Mouse (Mus musculus): ENCODE measurements around the gene Nos1ap.

Gene Nos1ap

GRCm38 (mm10) chr1:170586715-170587114 is 2.9 kb downstream of the Nos1ap start:
- DNase-seq, result no peak

DNA sequence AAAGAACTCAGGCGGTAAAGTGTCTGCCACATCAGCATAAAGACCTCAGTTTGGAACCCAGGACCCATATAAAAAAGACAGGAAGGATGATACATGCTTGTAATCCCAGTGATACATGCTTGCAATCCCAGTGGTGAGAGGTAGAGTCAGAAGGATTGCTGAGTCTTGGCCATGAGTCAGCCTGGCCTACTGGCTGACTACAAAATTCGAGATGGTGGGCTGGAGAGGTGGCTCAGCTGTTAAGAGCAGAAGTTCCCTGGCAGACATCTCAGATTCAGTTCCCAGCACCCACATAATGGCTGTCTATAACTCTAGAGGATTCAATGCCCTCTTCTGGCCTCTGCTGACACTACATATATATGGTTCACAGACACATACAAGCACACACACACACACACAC is 5.7 kb downstream of the Nos1ap start:
- no peak for DNase-seq

DNA sequence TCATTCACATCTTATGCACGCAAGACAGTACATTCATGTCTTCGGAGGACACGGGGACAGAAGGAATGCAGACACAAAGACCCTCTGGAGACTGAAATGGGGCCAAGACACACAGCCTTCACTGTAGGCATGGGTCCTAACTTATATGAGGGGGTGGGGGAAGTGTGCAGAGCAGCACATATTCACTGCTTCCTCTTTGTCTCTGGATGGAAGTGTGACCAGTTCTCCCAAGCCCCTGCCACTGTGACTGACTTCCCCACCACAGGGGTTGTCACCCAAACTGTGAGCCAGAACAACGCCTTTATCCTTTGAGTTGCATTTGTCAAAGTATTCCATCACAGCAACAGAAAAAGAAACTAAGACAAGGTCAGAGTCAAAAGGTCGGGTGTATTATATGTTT is 7.3 kb downstream of the Nos1ap start:
- no peak for DNase-seq

DNA sequence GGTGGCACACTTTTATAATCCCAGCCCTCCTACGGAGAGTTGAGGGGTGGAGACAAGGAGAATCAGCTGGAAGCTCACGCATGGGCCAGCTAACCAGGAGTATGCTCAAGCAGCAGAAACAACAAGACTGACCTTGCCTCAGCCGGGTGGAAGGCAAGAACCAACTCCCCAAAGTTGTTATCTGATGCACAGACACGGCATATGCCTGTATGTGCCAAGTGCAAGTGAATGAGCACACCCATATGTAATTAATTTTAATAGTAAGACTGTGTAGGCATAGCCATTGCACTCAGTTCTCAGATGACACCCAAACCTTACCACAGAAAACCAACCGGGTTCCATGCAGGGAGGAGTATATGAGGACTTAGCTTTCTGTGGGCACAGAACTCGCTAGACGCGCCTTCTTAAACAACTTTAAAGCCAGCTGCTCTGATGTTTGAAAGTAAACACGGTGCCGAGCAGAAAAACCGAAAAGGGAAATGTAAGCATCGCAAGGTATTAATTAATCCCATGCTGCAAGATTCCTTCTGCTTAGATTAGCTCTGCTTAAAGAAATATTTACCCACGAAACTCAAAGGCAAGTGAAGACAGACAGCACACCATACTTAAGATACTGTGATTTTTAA is 9.1 kb downstream of the Nos1ap start:
- peak; percentile 24 for DNase-seq

GRCm38 (mm10) chr1:170579476-170579875 is 10.2 kb downstream of the Nos1ap start:
- DNase-seq, result peak; percentile 41

GRCm38 (mm10) chr1:170579063-170579462 is 10.6 kb downstream of the Nos1ap start:
- no peak for DNase-seq

DNA sequence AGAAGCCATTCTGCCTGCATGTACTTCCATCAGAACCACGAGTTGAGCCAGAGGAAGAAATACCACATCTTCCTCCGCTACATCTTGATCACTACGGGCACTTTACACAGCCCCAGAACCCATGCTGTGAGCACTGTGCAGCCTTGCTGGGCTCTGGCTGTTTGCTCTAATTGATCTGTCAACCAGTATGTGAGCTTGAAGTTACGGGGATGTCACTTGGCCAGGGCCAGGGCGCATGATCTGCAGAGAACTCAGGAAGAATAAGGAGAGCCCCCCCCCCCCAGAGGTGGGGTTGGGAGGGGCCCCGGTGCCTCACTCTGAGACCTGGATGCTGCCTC is 13.0 kb downstream of the Nos1ap start:
- no peak for DNase-seq

DNA sequence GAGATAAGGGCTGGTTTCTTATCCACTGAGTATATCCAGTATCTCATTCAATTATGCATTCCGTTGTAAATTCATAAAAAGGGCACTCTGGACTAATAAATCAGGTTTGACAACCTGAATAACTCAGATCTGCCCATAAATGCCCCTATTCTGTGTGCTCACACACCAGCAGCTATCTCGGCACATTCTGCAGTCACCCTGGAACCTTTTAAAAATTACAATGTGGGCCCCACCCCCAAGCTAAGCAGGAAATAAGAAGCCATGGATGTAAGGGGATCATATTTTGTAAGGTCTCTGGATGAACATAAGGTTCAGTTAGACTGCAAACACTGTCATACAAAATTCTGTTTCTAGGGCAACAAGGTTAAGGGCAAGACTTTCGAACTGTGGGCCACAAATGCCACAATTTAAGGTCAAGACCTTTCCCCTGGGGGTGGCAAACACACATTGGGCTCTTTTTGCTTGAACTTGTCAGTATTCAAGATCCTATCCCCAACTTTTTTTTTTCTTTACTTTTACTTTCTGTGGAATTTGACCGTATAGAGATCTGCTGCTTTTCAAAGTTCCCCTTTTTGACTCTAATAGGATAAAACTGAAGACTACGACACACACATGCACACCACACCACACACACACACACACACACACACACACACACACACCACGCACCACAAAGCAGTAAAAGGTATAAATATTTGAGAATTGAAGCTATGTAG is 13.5 kb downstream of the Nos1ap start:
- no peak for DNase-seq

DNA sequence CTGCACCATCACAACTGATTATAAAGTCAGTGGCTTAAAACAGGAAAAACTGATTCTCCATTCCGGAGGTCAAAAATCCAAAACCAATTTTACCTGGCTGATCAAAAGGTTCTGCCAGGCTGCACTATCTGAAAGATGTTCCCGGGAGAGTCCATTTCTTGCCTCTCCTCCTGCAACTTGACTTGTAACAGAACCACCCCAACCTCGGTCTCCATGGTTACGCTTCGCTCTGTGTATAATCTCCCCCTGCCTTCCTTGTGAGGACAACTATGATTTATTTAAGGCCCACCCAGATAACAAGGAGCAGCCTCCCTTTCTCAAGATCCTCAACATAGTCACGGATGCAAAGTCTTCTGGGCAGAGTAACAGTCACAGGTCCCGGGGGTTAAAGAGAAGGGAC is 16.5 kb downstream of the Nos1ap start:
- no peak for DNase-seq

DNA sequence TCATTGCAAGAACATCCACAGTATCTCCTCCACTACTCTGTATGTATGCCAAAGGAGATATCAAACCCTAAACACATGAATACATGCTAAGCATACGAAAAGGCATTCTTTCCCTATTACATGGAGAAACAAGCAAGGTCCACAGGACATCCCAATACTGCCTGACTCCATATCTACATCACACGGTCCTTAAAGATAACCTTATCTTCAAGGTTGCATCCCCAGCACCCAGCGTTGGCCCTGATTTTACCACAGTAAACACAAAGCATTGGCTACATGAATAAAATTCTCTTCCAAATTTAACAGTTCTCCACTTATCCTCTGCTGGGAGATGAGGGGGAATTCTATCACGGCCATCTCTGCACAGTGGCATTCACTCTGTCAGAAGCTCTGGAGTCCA is 22.7 kb downstream of the Nos1ap start:
- no peak for DNase-seq

DNA sequence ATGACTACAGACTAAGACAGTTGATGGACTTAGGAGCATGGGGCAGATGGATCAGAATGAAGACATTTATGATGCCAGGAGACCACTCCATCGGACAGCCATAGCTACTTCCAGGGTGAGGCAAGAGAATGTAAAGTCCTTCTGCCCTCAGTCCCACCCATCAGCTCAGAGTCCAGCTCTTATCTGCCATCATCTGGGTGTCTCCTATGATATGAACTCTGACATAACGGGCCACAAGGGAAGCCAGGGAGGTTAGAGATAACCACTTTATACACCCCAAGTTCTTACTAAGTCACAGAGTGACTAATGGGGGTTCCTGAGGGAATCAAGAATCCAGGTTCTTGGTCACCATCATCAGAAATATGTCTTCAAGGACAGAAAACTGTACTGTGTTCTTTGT is 23.1 kb downstream of the Nos1ap start:
- DNase-seq, result no peak

DNA sequence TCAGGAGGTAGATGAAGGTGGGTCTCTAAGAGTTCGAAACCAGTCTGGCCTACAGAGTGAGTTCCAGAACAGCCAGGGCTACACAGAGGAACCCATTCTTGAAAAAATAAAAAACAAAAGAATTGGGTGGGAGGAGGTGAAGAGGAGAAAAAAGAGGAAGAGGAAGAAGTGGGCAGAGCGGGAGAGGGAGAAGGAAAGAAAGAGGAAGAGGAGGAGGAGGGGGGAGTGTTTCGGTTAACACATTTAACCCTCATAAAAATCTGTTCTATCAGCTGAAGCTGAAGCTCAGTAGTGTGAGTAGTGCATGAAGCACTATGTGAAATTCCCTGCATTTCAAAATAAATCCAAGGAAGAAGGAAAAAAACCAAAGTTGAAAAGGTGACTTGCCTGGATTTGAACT is 24.7 kb downstream of the Nos1ap start:
- no peak for DNase-seq

- DNase-seq, result no peak
Measured at GRCm38 (mm10) chr1:170562431-170562830, 27.2 kb downstream of the Nos1ap start.

GRCm38 (mm10) chr1:170560768-170561167 is 28.9 kb downstream of the Nos1ap start:
- DNase-seq, result peak; percentile 19

DNA sequence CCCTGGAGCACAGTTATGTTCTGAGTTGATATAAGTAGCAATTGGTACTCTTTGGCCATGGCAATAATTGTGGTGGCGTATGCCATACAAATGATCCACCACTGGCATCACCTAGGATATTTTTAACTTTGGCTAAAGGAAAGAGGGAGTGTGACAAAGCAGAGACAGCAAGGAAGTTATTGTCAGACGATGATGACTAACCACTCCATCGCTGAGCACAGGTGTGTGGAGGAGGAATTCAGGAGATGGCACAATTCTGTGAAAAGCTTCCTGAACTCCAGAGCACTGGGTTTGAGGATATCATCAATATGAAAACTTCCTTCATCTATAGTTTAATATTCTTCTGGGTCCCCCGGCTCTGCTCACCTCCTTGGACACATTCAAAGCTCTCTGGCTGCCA is 31.7 kb downstream of the Nos1ap start:
- no peak for DNase-seq

DNA sequence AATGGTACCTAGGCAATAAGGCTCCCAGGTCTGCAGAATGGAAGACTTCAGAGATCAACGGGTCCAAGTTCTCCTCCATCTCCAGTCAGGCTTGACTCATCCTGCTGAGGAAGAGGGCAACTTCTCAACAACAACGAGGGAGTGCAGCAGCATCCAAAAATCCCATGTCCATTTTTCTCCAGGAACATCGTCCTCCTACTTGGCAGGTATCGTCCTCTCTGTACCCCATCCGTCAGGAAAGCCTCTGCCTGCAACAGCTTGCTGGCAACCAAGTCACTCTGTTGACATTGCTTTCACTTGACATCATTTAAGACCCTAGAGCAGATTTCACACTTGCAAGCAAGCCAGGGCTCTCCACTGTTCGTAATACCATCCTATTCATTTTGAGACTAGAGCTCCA is 33.0 kb downstream of the Nos1ap start:
- DNase-seq, result no peak

GRCm38 (mm10) chr1:170554939-170555293 is 34.7 kb downstream of the Nos1ap start:
- DNase-seq, result peak; percentile 66

DNA sequence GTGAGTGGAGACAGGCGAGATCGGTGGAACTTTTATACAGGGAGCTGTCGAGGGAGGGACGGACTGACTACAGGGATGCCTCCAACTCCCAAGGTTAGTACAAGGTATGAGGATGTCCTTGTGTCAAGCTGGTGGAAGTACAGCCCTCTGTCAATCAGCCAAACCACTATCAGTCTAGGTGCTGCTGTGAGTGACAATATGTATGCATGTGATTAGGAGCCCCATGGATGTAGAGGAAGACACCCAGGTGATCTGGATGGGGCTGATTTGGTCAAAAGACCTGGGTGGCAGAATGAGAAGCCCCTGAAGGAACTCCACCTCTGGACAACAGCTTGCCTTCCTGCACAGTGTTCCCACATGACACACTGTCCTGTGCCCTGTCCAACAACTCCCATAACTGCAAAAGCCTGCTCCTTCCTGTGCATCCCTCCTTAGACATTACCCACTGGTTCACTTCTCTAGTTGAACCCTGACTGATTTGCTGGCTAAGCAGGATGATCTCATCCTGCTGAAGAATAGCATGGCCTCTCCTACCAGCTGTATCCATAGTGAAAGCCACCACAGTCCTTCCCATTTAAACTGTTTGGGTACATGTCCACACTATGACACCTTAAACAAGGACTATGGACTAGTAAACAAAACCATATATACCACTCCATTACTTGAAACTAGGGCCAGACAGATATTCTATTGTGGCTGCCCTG is 35.3 kb downstream of the Nos1ap start:
- no peak for DNase-seq

GRCm38 (mm10) chr1:170550649-170551440 is 38.8 kb downstream of the Nos1ap start:
- no peak for DNase-seq

DNA sequence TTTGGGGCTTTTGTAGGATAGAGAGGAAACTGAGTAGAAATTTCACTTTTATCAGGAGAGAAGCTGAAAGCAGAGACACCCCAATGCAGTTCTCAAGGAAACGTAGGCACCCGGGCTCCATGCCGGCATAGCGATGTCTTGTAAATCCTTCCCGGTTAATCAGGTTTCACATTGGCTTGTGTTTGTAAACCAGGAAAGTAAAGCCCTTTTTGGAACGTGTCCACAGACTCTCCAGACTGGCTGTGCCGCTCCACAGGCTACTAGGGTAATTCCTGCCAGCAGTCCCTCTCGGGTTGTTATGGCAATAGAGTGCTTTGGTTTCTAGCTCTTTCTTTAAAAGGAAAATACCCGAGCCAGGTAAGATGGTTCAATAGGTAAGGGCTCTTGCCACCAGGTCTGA is 40.6 kb downstream of the Nos1ap start:
- DNase-seq, result peak; percentile 41

GRCm38 (mm10) chr1:170548192-170548795 is 41.4 kb downstream of the Nos1ap start:
- no peak for DNase-seq

DNA sequence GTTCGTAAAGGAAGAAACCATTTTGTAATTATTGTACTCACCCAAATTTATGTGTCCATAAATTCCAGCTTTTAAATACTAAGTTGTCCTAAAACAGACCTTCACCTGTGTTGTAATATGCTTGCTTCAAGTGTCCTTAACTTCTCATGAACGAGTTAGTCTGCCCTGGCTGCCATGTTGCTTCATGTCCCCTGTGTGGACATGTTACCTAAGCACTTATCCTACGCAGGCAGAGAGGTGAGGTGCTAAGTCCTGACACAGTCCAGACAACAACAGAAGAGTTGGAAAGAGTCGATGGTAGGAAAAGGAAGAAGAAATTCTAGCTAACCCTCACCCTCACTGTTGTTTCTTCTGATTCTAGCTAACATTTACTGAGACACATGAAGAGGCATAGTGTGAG is 43.4 kb downstream of the Nos1ap start:
- no peak for DNase-seq

GRCm38 (mm10) chr1:170545286-170545685 is 44.4 kb downstream of the Nos1ap start:
- no peak for DNase-seq

Measured in kidney, adult 18-20 months (tissue).